Mouse (Mus musculus) CH12.LX (cell line): ENCODE measurements at regions not wholly inside any gene's neighbourhood (a gene's known extent, or its start where the extent isn't known, plus 50 kb on each side); places are given as distances from the start of the nearest gene placed in this dataset.

Source experiments
- CTCF ChIP-seq, 2 experiments: IDR thresholded peaks in 1 of 2; conservative IDR thresholded peaks in 1 of 2; 2 replicates each; pipeline ENCODE4 v1.5.1; 2011 to 2012; ENCODE audit warnings: low read depth in 2 of 2, low read length in 2 of 2, improper control_type of control experiment in 1 of 2, inconsistent platforms in 1 of 2, mild to moderate bottlenecking in 1 of 2, moderate library complexity in 1 of 2
- EP300 ChIP-seq: IDR thresholded peaks from 2 replicates; pipeline ENCODE4 v1.6.1; 2011; ENCODE audit warnings: low read length, improper control_type of control experiment
- KAT2A ChIP-seq: IDR thresholded peaks from 2 replicates; pipeline ENCODE4 v1.6.1; 2012; ENCODE audit warnings: low read length, improper control_type of control experiment, inconsistent platforms; ENCODE audit not compliant: insufficient replicate concordance
- MAFK ChIP-seq: IDR thresholded peaks from 2 replicates; pipeline ENCODE4 v1.6.1; 2011; ENCODE audit warnings: low read length, improper control_type of control experiment; ENCODE audit not compliant: insufficient replicate concordance
- MAX ChIP-seq: IDR thresholded peaks from 2 replicates; pipeline ENCODE4 v1.6.1; 2011; ENCODE audit warnings: low read length, improper control_type of control experiment
- MAZ ChIP-seq: IDR thresholded peaks from 2 replicates; pipeline ENCODE4 v1.6.1; 2012; ENCODE audit warnings: low read depth, mild to moderate bottlenecking, inconsistent platforms, low read length, improper control_type of control experiment, moderate library complexity
- PAX5 ChIP-seq: IDR thresholded peaks from 2 replicates; pipeline ENCODE4 v1.6.1; 2012; ENCODE audit warnings: low read length, inconsistent platforms, mixed read lengths
- POLR2A ChIP-seq: IDR thresholded peaks from 2 replicates; pipeline ENCODE4 v1.6.1; 2011; ENCODE audit warnings: low read depth, mild to moderate bottlenecking, improper control_type of control experiment, low read length
- RAD21 ChIP-seq: IDR thresholded peaks from 2 replicates; pipeline ENCODE4 v1.6.1; 2011; ENCODE audit warnings: low read depth, mild to moderate bottlenecking, low read length, improper control_type of control experiment, moderate library complexity
- SIN3A ChIP-seq: IDR thresholded peaks from 2 replicates; pipeline ENCODE4 v1.6.1; 2012; ENCODE audit warnings: low read length, improper control_type of control experiment, inconsistent platforms
- SMC3 ChIP-seq: IDR thresholded peaks from 2 replicates; pipeline ENCODE4 v1.6.1; 2011; ENCODE audit warnings: low read depth, low read length, improper control_type of control experiment
- TCF12 ChIP-seq: IDR thresholded peaks from 2 replicates; pipeline ENCODE4 v1.6.1; 2014; ENCODE audit warnings: low read depth, mild to moderate bottlenecking, inconsistent platforms, low read length, improper control_type of control experiment
- ZKSCAN1 ChIP-seq: IDR thresholded peaks from 2 replicates; pipeline ENCODE4 v1.6.1; 2012; ENCODE audit warnings: low read depth, inconsistent platforms, low read length, improper control_type of control experiment, borderline replicate concordance

GRCm38 (mm10) chr17:63738206-63738605, 124.7 kb upstream of the Fer start:
- TF ChIP-seq CTCF (conservative IDR thresholded peaks at IDR 0.05 in 1 of 2, IDR thresholded peaks at IDR 0.05 in 1 of 2; ENCODE audit: low read depth in 2 of 2, low read length in 2 of 2) (no peak), SIN3A (no peak), POLR2A (no peak), TCF12 (no peak), KAT2A (no peak), MAX (no peak), PAX5 (no peak), MAZ (no peak), RAD21 (no peak), EP300 (no peak), MAFK (no peak), SMC3 (no peak), ZKSCAN1 (no peak)
